Mouse (Mus musculus) embryonic facial prominence, embryonic 15.5 days (tissue): ENCODE results near the gene Zfp28. TPM values are rescaled to one million over a fixed set of nuclear protein-coding genes. Genes with fewer than 3 reads are reported as not detected.
"Not testable (repeated sequence)": the region's sequence is repeated elsewhere in the genome, so short reads cannot be mapped to it uniquely, and the experiment has no call there.

Experiments used
- ATAC-seq: fragments of 200-750 bp; cut with Nextera tagmentation; 2 replicates; pipeline ENCODE4 v1.8.0; 2017; ENCODE audit warnings: low read depth, moderate TSS enrichment; ENCODE audit not compliant: insufficient number of reproducible peaks, low FRiP score, low TSS enrichment
- H3K27ac ChIP-seq: fragments of 300-500 bp; sonication (generic); replicated peaks from 2 replicates; pipeline ENCODE4 v1.5.1; 2015; ENCODE audit warnings: mild to moderate bottlenecking, inconsistent platforms
- H3K27me3 ChIP-seq: fragments of 300-500 bp; sonication (generic); 2 replicates; pipeline ENCODE4 v1.6.1; 2015; ENCODE audit warnings: inconsistent platforms
- H3K36me3 ChIP-seq: fragments of 300-500 bp; sonication (generic); 2 replicates; pipeline ENCODE4 v1.6.1; 2015; ENCODE audit warnings: mild to moderate bottlenecking, inconsistent platforms
- H3K4me1 ChIP-seq: fragments of 300-500 bp; sonication (generic); 2 replicates; pipeline ENCODE4 v1.6.1; 2015; ENCODE audit warnings: inconsistent platforms
- H3K4me2 ChIP-seq: fragments of 300-500 bp; sonication (generic); replicated peaks from 2 replicates; pipeline ENCODE4 v1.6.1; 2015; ENCODE audit warnings: mild to moderate bottlenecking, inconsistent platforms
- H3K4me3 ChIP-seq: fragments of 300-500 bp; sonication (generic); replicated peaks from 2 replicates; pipeline ENCODE4 v1.5.1; 2015; ENCODE audit warnings: mild to moderate bottlenecking, inconsistent platforms
- H3K9ac ChIP-seq: fragments of 300-500 bp; sonication (generic); 2 replicates; pipeline ENCODE4 v1.6.1; 2015; ENCODE audit warnings: inconsistent platforms
- H3K9me3 ChIP-seq: fragments of 300-500 bp; sonication (generic); replicated peaks from 2 replicates; pipeline ENCODE4 v1.6.1; 2016; ENCODE audit warnings: inconsistent platforms
- WGBS: fragments of 180-500 bp; shearing (Covaris S2); methylation state at CpG from one replicate; pipeline ENCODE4 v1.1.7; 2015; 5-methylcytosine and 5-hydroxymethylcytosine counted together
- polyA plus RNA-seq: library from polyadenylated mRNA; unstranded; fragments of >200 nt; fragmentation: Nextera tagmentation; extraction: Ambion mirVana; gene quantifications from 2 replicates; pipeline ENCODE4 v1.2.1, GENCODE M21; 2015

Gene Zfp28
- polyA plus RNA-seq, 1 experiment from 2014 or later: 9.5 TPM

GRCm38 (mm10) chr7:6364761-6365160, 18.3 kb upstream of the Zfp28 start:
- Histone ChIP-seq H3K36me3 (no peaks in the 10 kb centered on the region), H3K4me1 (peaks cover 10% of the 10 kb centered on the region), H3K27ac (no peak overlapping the region), H3K4me3 (no peak overlapping the region), H3K4me2 (no peak overlapping the region), H3K9ac (no peak overlapping the region), H3K27me3 (no peaks in the 10 kb centered on the region), H3K9me3 (no peaks in the 10 kb centered on the region)
- no peak for ATAC-seq
- WGBS: 52% methylated on average over 1 of the region's 1 CpGs

GRCm38 (mm10) chr7:6367185-6367584, 15.9 kb upstream of the Zfp28 start:
- 91% methylated on average over 5 of the region's 5 CpGs for WGBS
- no peak for ATAC-seq
- Histone ChIP-seq H3K9me3 (no peaks in the 10 kb centered on the region), H3K4me2 (no peak overlapping the region), H3K27me3 (no peaks in the 10 kb centered on the region), H3K36me3 (no peaks in the 10 kb centered on the region), H3K4me3 (no peak overlapping the region), H3K9ac (no peak overlapping the region), H3K27ac (no peak overlapping the region), H3K4me1 (peaks cover 6% of the 10 kb centered on the region; the same call in 1 of the 2 replicates)

GRCm38 (mm10) chr7:6368146-6368545, 14.9 kb upstream of the Zfp28 start:
- H3K27me3 ChIP-seq, H3K36me3 ChIP-seq, H3K9me3 ChIP-seq, H3K4me3 ChIP-seq, ATAC-seq, H3K9ac ChIP-seq, H3K4me1 ChIP-seq, H3K4me2 ChIP-seq, H3K27ac ChIP-seq: not testable (repeated sequence)
- WGBS: 80% methylated on average over 5 of the region's 5 CpGs

DNA sequence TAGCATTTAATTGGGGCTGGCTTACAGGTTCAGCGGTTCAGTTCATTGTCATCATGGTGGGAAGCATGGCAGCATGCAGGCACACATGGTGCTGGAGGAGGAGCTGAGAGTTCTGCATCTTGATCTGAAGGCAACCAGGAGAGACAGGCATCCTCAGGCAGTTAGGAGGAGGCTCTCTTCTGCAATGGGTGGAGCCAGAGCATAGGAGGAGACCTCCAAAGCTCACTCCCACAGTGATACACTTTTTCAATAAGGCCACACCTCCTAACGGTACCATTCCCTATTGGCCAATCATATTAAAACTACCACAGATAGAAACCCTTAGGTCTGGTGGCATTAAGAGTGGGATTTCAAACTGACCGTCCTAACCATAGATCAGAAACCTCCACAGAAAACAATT, 13.6 kb upstream of the Zfp28 start:
- ATAC-seq: no peak
- Histone ChIP-seq H3K27ac (no peak overlapping the region), H3K9ac (no peak overlapping the region), H3K36me3 (no peaks in the 10 kb centered on the region), H3K4me1 (no peaks in the 10 kb centered on the region; the same call in 1 of the 2 replicates), H3K4me3 (no peak overlapping the region), H3K9me3 (no peaks in the 10 kb centered on the region), H3K4me2 (no peak overlapping the region), H3K27me3 (no peaks in the 10 kb centered on the region)
- 85% methylated on average over 3 of the region's 3 CpGs for WGBS

DNA sequence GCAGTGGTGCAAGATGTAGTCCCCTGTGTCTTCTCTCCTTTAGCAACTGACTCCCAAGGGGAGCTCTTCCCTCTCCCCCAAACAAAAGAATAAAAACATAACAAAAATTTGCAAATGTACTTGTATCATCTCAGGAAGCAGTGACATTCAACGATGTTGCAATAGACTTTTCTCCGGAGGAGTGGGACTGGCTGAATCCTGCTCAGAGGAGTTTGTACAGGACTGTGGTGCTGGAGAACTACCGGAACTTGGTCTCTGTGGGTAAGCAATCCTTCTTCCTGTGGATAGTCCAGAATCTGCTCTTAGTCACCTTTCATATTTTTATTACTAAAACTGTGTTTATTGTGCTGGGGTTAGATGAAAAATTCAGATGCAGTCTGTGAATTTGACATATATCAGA, 10.1 kb upstream of the Zfp28 start:
- Histone ChIP-seq H3K9ac (no peak overlapping the region), H3K4me3 (no peak overlapping the region), H3K36me3 (no peaks in the 10 kb centered on the region), H3K27ac (no peak overlapping the region), H3K27me3 (no peaks in the 10 kb centered on the region), H3K4me2 (no peak overlapping the region), H3K9me3 (no peaks in the 10 kb centered on the region), H3K4me1 (no peaks in the 10 kb centered on the region)
- WGBS: 82% methylated on average over 3 of the region's 3 CpGs
- ATAC-seq: no peak

GRCm38 (mm10) chr7:6378441-6378840, 4.7 kb upstream of the Zfp28 start:
- ATAC-seq: no peak
- Histone ChIP-seq H3K36me3 (peaks cover 8% of the 10 kb centered on the region; the same call in 1 of the 2 replicates), H3K4me3 (no peak overlapping the region), H3K27me3 (no peaks in the 10 kb centered on the region), H3K4me1 (peaks cover 9% of the 10 kb centered on the region), H3K27ac (no peak overlapping the region), H3K4me2 (no peak overlapping the region), H3K9me3 (no peaks in the 10 kb centered on the region), H3K9ac (no peak overlapping the region)
- 89% methylated on average over 8 of the region's 8 CpGs for WGBS

GRCm38 (mm10) chr7:6381431-6381830, 1.7 kb upstream of the Zfp28 start:
- 70% methylated on average over 2 of the region's 2 CpGs for WGBS
- no peaks in the 10 kb centered on the region for H3K27me3 ChIP-seq
- H3K9me3 ChIP-seq: no peaks in the 10 kb centered on the region
- peaks cover 8% of the 10 kb centered on the region; the same call in 1 of the 2 replicates for H3K36me3 ChIP-seq
- H3K4me2 ChIP-seq: no peak overlapping the region
- no peak for ATAC-seq
- no peak overlapping the region for H3K4me3 ChIP-seq
- no peak overlapping the region for H3K27ac ChIP-seq
- no peak overlapping the region for H3K9ac ChIP-seq
- peaks cover 15% of the 10 kb centered on the region for H3K4me1 ChIP-seq

DNA sequence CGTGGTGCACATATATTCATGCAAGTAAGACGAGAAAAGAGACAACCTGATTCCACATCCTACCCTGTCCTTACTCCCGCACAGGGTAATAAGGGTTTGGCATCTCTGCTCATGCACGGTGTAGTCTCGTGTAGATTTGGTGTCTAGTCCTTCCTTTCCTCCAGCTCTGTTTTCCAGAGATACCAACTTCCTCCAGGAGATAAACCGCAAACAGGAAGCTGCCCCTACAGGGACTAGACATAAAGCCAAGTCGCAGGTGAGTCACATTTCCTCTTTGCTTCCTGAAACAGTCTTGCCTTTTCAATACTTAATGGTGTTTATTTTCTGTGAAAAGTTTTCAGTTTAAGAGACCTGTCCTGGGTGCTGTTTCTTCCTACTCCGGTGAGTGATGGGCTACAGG, 916 bp downstream of the Zfp28 start:
- Histone ChIP-seq H3K36me3 (peaks cover 2% of the 10 kb centered on the region; the same call in 1 of the 2 replicates), H3K4me1 (peaks cover 15% of the 10 kb centered on the region), H3K4me3 (peak overlapping the region; percentile 73), H3K27me3 (no peaks in the 10 kb centered on the region), H3K4me2 (peak overlapping the region; percentile 83), H3K9me3 (no peaks in the 10 kb centered on the region), H3K27ac (no peak overlapping the region), H3K9ac (no peak overlapping the region)
- ATAC-seq: no peak
- WGBS: 66% methylated on average over 8 of the region's 8 CpGs

DNA sequence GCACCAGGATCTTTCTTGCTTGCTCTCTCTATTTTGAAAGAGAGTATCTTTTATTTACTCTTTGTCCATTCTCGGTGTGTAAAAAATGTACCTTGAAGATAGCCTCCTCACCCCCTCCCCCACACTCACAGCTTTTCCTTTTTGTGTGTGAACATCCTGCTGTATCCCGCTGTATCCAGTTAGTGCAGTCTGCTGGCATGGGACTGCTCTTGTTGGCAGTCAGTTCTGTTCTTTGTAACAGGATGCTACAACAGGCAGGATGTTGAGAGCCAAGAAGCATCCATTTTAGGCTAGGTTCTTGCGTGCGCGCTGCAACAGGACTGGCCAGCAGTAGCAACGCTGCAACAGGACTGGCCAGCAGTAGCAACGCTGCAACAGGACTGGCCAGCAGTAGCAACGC, 3.9 kb downstream of the Zfp28 start:
- 92% methylated on average over 8 of the region's 8 CpGs for WGBS
- no peak overlapping the region for H3K27ac ChIP-seq
- H3K27me3 ChIP-seq: no peaks in the 10 kb centered on the region
- no peak for ATAC-seq
- H3K4me3 ChIP-seq: no peak overlapping the region
- no peak overlapping the region for H3K9ac ChIP-seq
- no peaks in the 10 kb centered on the region for H3K9me3 ChIP-seq
- peaks cover 24% of the 10 kb centered on the region for H3K36me3 ChIP-seq
- peaks cover 15% of the 10 kb centered on the region for H3K4me1 ChIP-seq
- H3K4me2 ChIP-seq: no peak overlapping the region

- peaks cover 40% of the 10 kb centered on the region for H3K36me3 ChIP-seq
- no peak overlapping the region for H3K4me2 ChIP-seq
- H3K4me1 ChIP-seq: peaks cover 1% of the 10 kb centered on the region
- H3K9me3 ChIP-seq: no peaks in the 10 kb centered on the region
- no peak for ATAC-seq
- no peak overlapping the region for H3K9ac ChIP-seq
- no peak overlapping the region for H3K4me3 ChIP-seq
- H3K27me3 ChIP-seq: no peaks in the 10 kb centered on the region
- no peak overlapping the region for H3K27ac ChIP-seq
- WGBS: 89% methylated on average over 5 of the region's 5 CpGs
Observed at GRCm38 (mm10) chr7:6388971-6389370, 5.9 kb downstream of the Zfp28 start.

DNA sequence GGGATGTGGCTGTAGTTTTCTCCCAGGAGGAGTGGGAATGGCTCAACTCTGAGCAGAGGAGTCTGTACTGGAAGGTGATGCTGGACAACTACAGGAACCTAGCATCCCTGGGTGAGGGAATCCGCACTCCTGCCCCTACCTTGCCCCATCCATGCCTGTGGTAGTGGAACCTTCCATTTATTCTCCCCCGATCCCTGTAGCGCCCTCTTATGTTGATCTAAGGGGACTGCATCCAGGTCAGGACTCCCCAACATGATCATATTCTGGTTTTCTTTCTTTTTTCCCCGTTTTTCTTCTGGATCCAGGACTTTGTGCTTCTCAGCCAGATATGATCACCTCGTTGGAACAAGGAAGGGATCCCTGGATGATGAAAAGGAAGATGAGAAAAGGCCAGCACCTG, 6.4 kb downstream of the Zfp28 start:
- no peak for ATAC-seq
- no peak overlapping the region for H3K4me2 ChIP-seq
- no peaks in the 10 kb centered on the region for H3K4me1 ChIP-seq
- no peak overlapping the region for H3K27ac ChIP-seq
- H3K27me3 ChIP-seq: no peaks in the 10 kb centered on the region
- H3K4me3 ChIP-seq: no peak overlapping the region
- H3K36me3 ChIP-seq: peaks cover 45% of the 10 kb centered on the region
- no peaks in the 10 kb centered on the region for H3K9me3 ChIP-seq
- WGBS: 70% methylated on average over 5 of the region's 5 CpGs
- H3K9ac ChIP-seq: no peak overlapping the region
